Mouse (Mus musculus): ENCODE results near the gene Pusl1. TPM values are rescaled to one million over a fixed set of nuclear protein-coding genes. Genes with fewer than 3 reads are reported as not detected.
A peak's percentile ranks its signal among the peaks of the same experiment; 100 is the strongest.

Pusl1 gene
- total and polyA plus RNA-seq, 3 experiments = 16.6 to 135 (median 27.9) TPM

- Histone ChIP-seq H3K9me3 (replicated peaks) (no peaks in the 10 kb centered on the region), H3K4me3 (ENCODE audit: low read depth, low read length) (no peak overlapping the region), H3K4me1 (ENCODE audit: insufficient read depth, low read depth, low read length) (peaks cover 34% of the 10 kb centered on the region), H3K27me3 (ENCODE audit: insufficient read depth, low read length) (no peaks in the 10 kb centered on the region), H3K36me3 (replicated peaks) (peaks cover 69% of the 10 kb centered on the region)
- no peak for ATAC-seq (ENCODE audit: extremely low read depth, insufficient number of reproducible peaks, low FRiP score, poor library complexity, severe bottlenecking)
- no peak for DNase-seq (ENCODE audit: low spot score)
- TF ChIP-seq POLR2AphosphoS5 (IDR thresholded peaks at IDR 0.05; ENCODE audit: insufficient replicate concordance, low read depth, low read length) = no peak
- no peak for TF ChIP-seq GATA2 (IDR thresholded peaks at IDR 0.05; ENCODE audit: borderline replicate concordance, low read depth, low read length)
- no peak for TF ChIP-seq CTCF (IDR thresholded peaks at IDR 0.05; ENCODE audit: low read depth, low read length)
- TF ChIP-seq TAL1 (conservative IDR thresholded peaks at IDR 0.05; ENCODE audit: low read depth, low read length) = no peak
- no peak for TF ChIP-seq GATA1 (IDR thresholded peaks at IDR 0.05; ENCODE audit: borderline replicate concordance, low read length)
Measured at GRCm38 (mm10) chr4:155896461-155896860, 4.9 kb upstream of the Pusl1 start.

- TF ChIP-seq GATA2 (IDR thresholded peaks at IDR 0.05; ENCODE audit: borderline replicate concordance, low read depth, low read length) = no peak
- TF ChIP-seq TAL1 (conservative IDR thresholded peaks at IDR 0.05; ENCODE audit: low read depth, low read length) = no peak
- TF ChIP-seq POLR2AphosphoS5 (IDR thresholded peaks at IDR 0.05; ENCODE audit: insufficient replicate concordance, low read depth, low read length) = no peak
- TF ChIP-seq GATA1 (IDR thresholded peaks at IDR 0.05; ENCODE audit: borderline replicate concordance, low read length) = no peak
- no peak for TF ChIP-seq CTCF (IDR thresholded peaks at IDR 0.05; ENCODE audit: low read depth, low read length)
- no peak for DNase-seq (ENCODE audit: low spot score)
- H3K4me3 ChIP-seq (ENCODE audit: low read depth, low read length) = no peak overlapping the region
- H3K27me3 ChIP-seq (ENCODE audit: insufficient read depth, low read length) = no peaks in the 10 kb centered on the region
- no peak for ATAC-seq (ENCODE audit: extremely low read depth, insufficient number of reproducible peaks, low FRiP score, poor library complexity, severe bottlenecking)
- peaks cover 41% of the 10 kb centered on the region for H3K4me1 ChIP-seq (ENCODE audit: insufficient read depth, low read depth, low read length)
- no peaks in the 10 kb centered on the region for H3K9me3 ChIP-seq (replicated peaks)
- peaks cover 63% of the 10 kb centered on the region for H3K36me3 ChIP-seq (replicated peaks)
Measured at GRCm38 (mm10) chr4:155895826-155896225, 4.2 kb upstream of the Pusl1 start.

GRCm38 (mm10) chr4:155895216-155895615 lies 3.6 kb upstream of the Pusl1 start:
- no peak for ATAC-seq (ENCODE audit: extremely low read depth, insufficient number of reproducible peaks, low FRiP score, poor library complexity, severe bottlenecking)
- TF ChIP-seq POLR2AphosphoS5 (IDR thresholded peaks at IDR 0.05; ENCODE audit: insufficient replicate concordance, low read depth, low read length) (no peak), GATA2 (IDR thresholded peaks at IDR 0.05; ENCODE audit: borderline replicate concordance, low read depth, low read length) (no peak), CTCF (IDR thresholded peaks at IDR 0.05; ENCODE audit: low read depth, low read length) (no peak), GATA1 (IDR thresholded peaks at IDR 0.05; ENCODE audit: borderline replicate concordance, low read length) (no peak), TAL1 (conservative IDR thresholded peaks at IDR 0.05; ENCODE audit: low read depth, low read length) (no peak)
- no peak for DNase-seq (ENCODE audit: low spot score)
- H3K4me1 ChIP-seq (ENCODE audit: insufficient read depth, low read depth, low read length) = peaks cover 47% of the 10 kb centered on the region
- H3K36me3 ChIP-seq (replicated peaks) = peaks cover 62% of the 10 kb centered on the region
- no peaks in the 10 kb centered on the region for H3K9me3 ChIP-seq (replicated peaks)
- H3K27me3 ChIP-seq (ENCODE audit: insufficient read depth, low read length) = no peaks in the 10 kb centered on the region
- H3K4me3 ChIP-seq (ENCODE audit: low read depth, low read length) = no peak overlapping the region; the same call in 1 of the 2 replicates

- peaks cover 55% of the 10 kb centered on the region for H3K4me1 ChIP-seq (ENCODE audit: insufficient read depth, low read depth, low read length)
- peaks cover 62% of the 10 kb centered on the region for H3K36me3 ChIP-seq (replicated peaks)
- ATAC-seq (ENCODE audit: extremely low read depth, insufficient number of reproducible peaks, low FRiP score, poor library complexity, severe bottlenecking) = peak; percentile 69
- H3K4me3 ChIP-seq (ENCODE audit: low read depth, low read length) = peak overlapping the region; percentile 90; the same call in 1 of the 2 replicates
- TF ChIP-seq POLR2AphosphoS5 (IDR thresholded peaks at IDR 0.05; ENCODE audit: insufficient replicate concordance, low read depth, low read length) = no peak
- TF ChIP-seq GATA1 (IDR thresholded peaks at IDR 0.05; ENCODE audit: borderline replicate concordance, low read length) = no peak
- no peak for TF ChIP-seq GATA2 (IDR thresholded peaks at IDR 0.05; ENCODE audit: borderline replicate concordance, low read depth, low read length)
- no peak for TF ChIP-seq CTCF (IDR thresholded peaks at IDR 0.05; ENCODE audit: low read depth, low read length)
- TF ChIP-seq TAL1 (conservative IDR thresholded peaks at IDR 0.05; ENCODE audit: low read depth, low read length) = no peak
- peak; percentile 84 for DNase-seq (ENCODE audit: low spot score)
- H3K9me3 ChIP-seq (replicated peaks) = no peaks in the 10 kb centered on the region
- no peaks in the 10 kb centered on the region for H3K27me3 ChIP-seq (ENCODE audit: insufficient read depth, low read length)
Measured at GRCm38 (mm10) chr4:155894311-155894881, 2.8 kb upstream of the Pusl1 start.

GRCm38 (mm10) chr4:155893212-155893690 lies 1.7 kb upstream of the Pusl1 start:
- TF ChIP-seq GATA1 (IDR thresholded peaks at IDR 0.05; ENCODE audit: borderline replicate concordance, low read length) (no peak), TAL1 (conservative IDR thresholded peaks at IDR 0.05; ENCODE audit: low read depth, low read length) (no peak), POLR2AphosphoS5 (IDR thresholded peaks at IDR 0.05; ENCODE audit: insufficient replicate concordance, low read depth, low read length) (no peak), GATA2 (IDR thresholded peaks at IDR 0.05; ENCODE audit: borderline replicate concordance, low read depth, low read length) (no peak), CTCF (IDR thresholded peaks at IDR 0.05; ENCODE audit: low read depth, low read length) (no peak)
- Histone ChIP-seq H3K27me3 (ENCODE audit: insufficient read depth, low read length) (no peaks in the 10 kb centered on the region), H3K36me3 (replicated peaks) (peaks cover 62% of the 10 kb centered on the region), H3K4me1 (ENCODE audit: insufficient read depth, low read depth, low read length) (peaks cover 57% of the 10 kb centered on the region), H3K9me3 (replicated peaks) (no peaks in the 10 kb centered on the region), H3K4me3 (ENCODE audit: low read depth, low read length) (peak overlapping the region; percentile 90)
- ATAC-seq (ENCODE audit: extremely low read depth, insufficient number of reproducible peaks, low FRiP score, poor library complexity, severe bottlenecking) = no peak
- no peak for DNase-seq (ENCODE audit: low spot score)

- DNase-seq (ENCODE audit: low spot score) = peak; percentile 48
- Histone ChIP-seq H3K36me3 (replicated peaks) (peaks cover 66% of the 10 kb centered on the region), H3K27me3 (ENCODE audit: insufficient read depth, low read length) (no peaks in the 10 kb centered on the region), H3K4me3 (ENCODE audit: low read depth, low read length) (peak overlapping the region; percentile 90), H3K9me3 (replicated peaks) (no peaks in the 10 kb centered on the region), H3K4me1 (ENCODE audit: insufficient read depth, low read depth, low read length) (peaks cover 59% of the 10 kb centered on the region)
- no peak for TF ChIP-seq CTCF (IDR thresholded peaks at IDR 0.05; ENCODE audit: low read depth, low read length)
- no peak for TF ChIP-seq TAL1 (conservative IDR thresholded peaks at IDR 0.05; ENCODE audit: low read depth, low read length)
- TF ChIP-seq POLR2AphosphoS5 (IDR thresholded peaks at IDR 0.05; ENCODE audit: insufficient replicate concordance, low read depth, low read length) = no peak
- TF ChIP-seq GATA1 (IDR thresholded peaks at IDR 0.05; ENCODE audit: borderline replicate concordance, low read length) = no peak
- TF ChIP-seq GATA2 (IDR thresholded peaks at IDR 0.05; ENCODE audit: borderline replicate concordance, low read depth, low read length) = no peak
- peak; percentile 26; the same call in 1 of the 2 replicates for ATAC-seq (ENCODE audit: extremely low read depth, insufficient number of reproducible peaks, low FRiP score, poor library complexity, severe bottlenecking)
Measured at GRCm38 (mm10) chr4:155892438-155893211, 1.0 kb upstream of the Pusl1 start.
